Mouse (Mus musculus): Measurements from ENCODE around the gene Ppara. TPM values are rescaled to one million over a fixed set of nuclear protein-coding genes. Genes with fewer than 3 reads are reported as not detected.

Gene Ppara
- polyA plus RNA-seq, 1 experiment from 2014 or later, result 5.1 TPM

DNA sequence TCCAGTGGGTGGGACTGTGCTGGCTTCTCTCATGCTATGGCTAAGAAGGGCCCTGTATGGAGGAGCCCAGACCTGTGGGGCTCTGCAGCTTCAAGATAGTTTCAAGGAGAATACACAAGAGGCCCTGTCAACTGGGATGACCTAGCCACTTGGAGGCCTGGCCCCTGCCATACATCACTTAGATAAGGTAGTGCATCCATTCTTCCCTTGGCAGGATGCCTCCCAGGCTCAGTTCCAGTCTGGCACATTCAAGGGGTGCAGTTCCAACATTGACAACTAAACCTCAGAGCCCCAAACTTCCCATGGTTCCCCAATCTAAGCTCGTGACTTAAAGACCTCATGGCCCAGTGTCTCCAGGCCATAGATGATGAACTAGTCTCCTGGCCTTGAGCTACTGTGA, 40.4 kb upstream of the Ppara start:
- peaks cover 74% of the 10 kb centered on the region for H3K36me3 ChIP-seq (ENCODE audit: insufficient read depth, low read length)
- ATAC-seq (ENCODE audit: low FRiP score, low TSS enrichment), result no peak
- 100% methylated on average over 1 of the region's 1 CpGs for WGBS
- H3K9ac ChIP-seq (replicated peaks; ENCODE audit: low read length), result no peak overlapping the region
- H3K4me1 ChIP-seq (ENCODE audit: insufficient read depth, low read length), result no peaks in the 10 kb centered on the region
- H3K4me3 ChIP-seq (ENCODE audit: low read length), result no peak overlapping the region
- no peak overlapping the region for H3K27ac ChIP-seq (ENCODE audit: low read length)
- H3K27me3 ChIP-seq (ENCODE audit: insufficient read depth, low read length), result no peaks in the 10 kb centered on the region
- H3K4me2 ChIP-seq (replicated peaks; ENCODE audit: low read depth, low read length), result no peak overlapping the region
- H3K9me3 ChIP-seq (ENCODE audit: low read length), result no peaks in the 10 kb centered on the region

DNA sequence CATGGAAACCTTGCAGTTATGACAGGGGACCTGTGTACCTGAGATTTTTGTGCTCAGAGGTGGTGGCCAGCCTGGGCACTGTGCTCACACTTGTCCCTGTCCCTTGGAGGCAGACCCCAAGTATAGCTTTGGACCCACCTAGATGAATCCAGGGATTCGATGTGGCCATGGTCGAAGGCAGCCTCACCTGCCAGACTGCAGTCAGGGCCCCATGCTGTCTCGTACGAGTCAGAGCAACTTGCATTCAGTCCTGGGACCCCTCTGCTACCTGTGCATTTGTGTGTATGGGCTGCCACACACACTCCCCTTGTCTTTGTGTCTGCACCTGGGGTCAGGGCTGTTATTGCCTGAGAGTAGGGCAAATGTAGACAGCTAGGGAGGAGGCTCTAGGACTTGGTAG, 39.5 kb upstream of the Ppara start:
- 95% methylated on average over 4 of the region's 4 CpGs for WGBS
- ATAC-seq (ENCODE audit: low FRiP score, low TSS enrichment), result no peak
- Histone ChIP-seq H3K4me3 (ENCODE audit: low read length) (no peak overlapping the region), H3K27ac (ENCODE audit: low read length) (no peak overlapping the region), H3K9ac (replicated peaks; ENCODE audit: low read length) (no peak overlapping the region), H3K4me2 (replicated peaks; ENCODE audit: low read depth, low read length) (no peak overlapping the region), H3K4me1 (ENCODE audit: insufficient read depth, low read length) (no peaks in the 10 kb centered on the region), H3K27me3 (ENCODE audit: insufficient read depth, low read length) (no peaks in the 10 kb centered on the region), H3K36me3 (ENCODE audit: insufficient read depth, low read length) (peaks cover 74% of the 10 kb centered on the region), H3K9me3 (ENCODE audit: low read length) (no peaks in the 10 kb centered on the region)

DNA sequence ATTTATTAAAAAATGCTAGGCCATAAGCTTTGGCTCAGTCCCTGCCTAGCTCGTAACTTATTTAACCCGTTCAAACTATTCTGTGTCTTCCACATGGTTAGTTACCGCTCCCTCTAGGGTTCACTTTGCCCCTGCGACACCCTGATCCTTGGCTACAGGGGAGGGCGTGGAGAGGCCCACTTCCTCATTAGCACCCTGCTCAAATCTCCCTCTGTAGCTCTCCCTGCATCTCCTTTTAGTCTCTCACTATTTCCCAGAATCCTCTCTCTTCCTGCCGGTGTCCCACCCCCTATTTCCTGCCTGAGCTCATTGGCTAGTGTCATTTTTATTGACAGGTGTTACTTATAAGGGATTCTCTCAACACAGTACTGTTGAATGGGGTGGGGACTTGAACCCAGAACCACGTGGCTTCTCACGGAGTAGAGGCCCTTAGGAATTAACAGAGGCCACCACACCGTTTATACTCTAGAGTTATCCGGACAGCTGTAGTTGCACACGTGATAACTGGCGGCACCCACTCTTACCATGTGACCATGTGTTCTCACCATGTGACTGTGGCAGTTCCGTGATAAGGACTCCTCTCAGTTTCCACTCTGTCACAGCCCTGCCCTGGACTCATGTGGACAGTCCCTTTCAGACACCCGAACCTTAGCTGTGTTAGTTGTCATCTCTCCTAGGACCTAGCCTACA, 36.3 kb upstream of the Ppara start:
- no peak for ATAC-seq (ENCODE audit: low FRiP score, low TSS enrichment)
- Histone ChIP-seq H3K4me1 (ENCODE audit: insufficient read depth, low read length) (peaks cover 20% of the 10 kb centered on the region), H3K9ac (replicated peaks; ENCODE audit: low read length) (no peak overlapping the region), H3K27ac (ENCODE audit: low read length) (no peak overlapping the region), H3K36me3 (ENCODE audit: insufficient read depth, low read length) (peaks cover 84% of the 10 kb centered on the region), H3K4me2 (replicated peaks; ENCODE audit: low read depth, low read length) (no peak overlapping the region), H3K4me3 (ENCODE audit: low read length) (no peak overlapping the region), H3K9me3 (ENCODE audit: low read length) (no peaks in the 10 kb centered on the region), H3K27me3 (ENCODE audit: insufficient read depth, low read length) (no peaks in the 10 kb centered on the region)
- WGBS, result 84% methylated on average over 14 of the region's 14 CpGs

DNA sequence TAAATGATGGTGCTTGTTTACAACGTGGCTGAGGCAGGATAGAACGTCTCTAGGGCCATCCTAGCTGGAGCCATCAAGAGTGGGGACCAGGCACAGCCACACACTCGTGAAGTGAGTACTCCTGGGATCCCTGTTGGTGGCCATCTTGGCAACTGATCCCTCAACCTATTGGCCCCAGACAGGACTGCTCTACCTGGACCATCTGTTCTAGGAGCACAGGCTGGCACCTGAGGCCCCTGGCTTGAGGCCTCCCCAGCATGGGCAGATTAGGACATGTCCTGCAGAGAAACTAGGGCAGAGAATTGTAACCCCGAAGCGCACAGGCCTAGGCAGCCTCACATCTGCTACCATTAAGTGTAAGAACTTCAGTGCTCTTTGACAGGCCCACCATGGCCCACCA, 35.3 kb upstream of the Ppara start:
- WGBS, result 80% methylated on average over 5 of the region's 5 CpGs
- Histone ChIP-seq H3K27me3 (ENCODE audit: insufficient read depth, low read length) (no peaks in the 10 kb centered on the region), H3K27ac (ENCODE audit: low read length) (no peak overlapping the region), H3K4me3 (ENCODE audit: low read length) (no peak overlapping the region), H3K4me1 (ENCODE audit: insufficient read depth, low read length) (peaks cover 27% of the 10 kb centered on the region), H3K9me3 (ENCODE audit: low read length) (no peaks in the 10 kb centered on the region), H3K9ac (replicated peaks; ENCODE audit: low read length) (no peak overlapping the region), H3K4me2 (replicated peaks; ENCODE audit: low read depth, low read length) (no peak overlapping the region), H3K36me3 (ENCODE audit: insufficient read depth, low read length) (peaks cover 84% of the 10 kb centered on the region)
- no peak for ATAC-seq (ENCODE audit: low FRiP score, low TSS enrichment)

DNA sequence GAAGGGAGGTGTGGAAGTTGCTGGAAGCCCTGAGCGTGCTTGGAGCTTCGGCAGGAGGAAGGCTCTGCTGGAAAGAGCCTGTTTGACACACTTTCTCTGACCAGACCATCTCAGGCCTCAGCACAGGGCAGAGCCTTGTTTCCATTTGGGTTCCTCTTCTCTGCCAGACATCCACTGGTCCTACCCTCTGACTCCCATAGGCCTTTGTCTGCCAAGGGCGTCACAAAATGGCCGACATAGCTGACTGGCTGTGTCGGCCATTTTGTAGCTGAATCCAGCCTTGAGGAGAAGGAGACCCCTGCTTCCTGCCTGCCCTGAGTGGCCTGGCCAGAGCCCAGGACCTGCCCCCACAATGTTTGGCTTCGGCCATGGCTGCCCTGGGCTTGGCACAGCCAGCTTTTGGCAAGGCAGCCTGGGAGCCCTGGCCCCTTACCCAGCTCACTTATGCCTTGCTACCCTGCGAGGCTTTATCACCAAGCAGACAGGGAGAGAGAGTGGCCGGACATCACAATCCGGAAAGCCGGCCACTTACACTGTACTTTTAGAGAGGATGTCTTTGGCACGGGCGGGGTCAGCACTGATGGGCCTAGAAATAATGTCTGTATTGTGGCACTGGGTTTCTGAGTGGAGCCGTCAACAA, 34.8 kb upstream of the Ppara start:
- no peak overlapping the region for H3K4me2 ChIP-seq (replicated peaks; ENCODE audit: low read depth, low read length)
- H3K36me3 ChIP-seq (ENCODE audit: insufficient read depth, low read length), result peaks cover 84% of the 10 kb centered on the region
- no peak for ATAC-seq (ENCODE audit: low FRiP score, low TSS enrichment)
- H3K4me1 ChIP-seq (ENCODE audit: insufficient read depth, low read length), result peaks cover 29% of the 10 kb centered on the region
- no peak overlapping the region for H3K4me3 ChIP-seq (ENCODE audit: low read length)
- no peaks in the 10 kb centered on the region for H3K9me3 ChIP-seq (ENCODE audit: low read length)
- no peak overlapping the region for H3K27ac ChIP-seq (ENCODE audit: low read length)
- 94% methylated on average over 13 of the region's 13 CpGs for WGBS
- H3K9ac ChIP-seq (replicated peaks; ENCODE audit: low read length), result no peak overlapping the region
- no peaks in the 10 kb centered on the region for H3K27me3 ChIP-seq (ENCODE audit: insufficient read depth, low read length)

DNA sequence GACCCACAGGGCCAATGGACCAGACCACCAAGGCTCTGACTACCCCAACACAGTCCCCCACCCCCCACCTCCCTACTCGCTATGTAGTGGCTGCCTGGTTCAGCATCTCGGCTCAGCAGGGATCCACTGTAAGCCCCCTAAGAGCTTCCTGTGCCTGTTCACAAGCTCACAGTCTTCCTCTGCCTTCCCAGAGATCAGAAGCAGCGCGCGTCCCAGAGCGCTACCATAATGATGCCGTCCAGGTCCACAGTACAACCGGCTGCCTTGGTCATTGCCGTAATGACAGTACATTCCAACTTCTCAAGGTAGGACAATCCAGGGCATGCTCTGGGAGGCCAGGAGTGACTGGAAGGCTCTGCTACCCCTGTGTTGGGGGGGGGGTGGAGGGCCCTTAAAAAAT, 34.1 kb upstream of the Ppara start:
- no peak overlapping the region for H3K4me2 ChIP-seq (replicated peaks; ENCODE audit: low read depth, low read length)
- 86% methylated on average over 9 of the region's 9 CpGs for WGBS

DNA sequence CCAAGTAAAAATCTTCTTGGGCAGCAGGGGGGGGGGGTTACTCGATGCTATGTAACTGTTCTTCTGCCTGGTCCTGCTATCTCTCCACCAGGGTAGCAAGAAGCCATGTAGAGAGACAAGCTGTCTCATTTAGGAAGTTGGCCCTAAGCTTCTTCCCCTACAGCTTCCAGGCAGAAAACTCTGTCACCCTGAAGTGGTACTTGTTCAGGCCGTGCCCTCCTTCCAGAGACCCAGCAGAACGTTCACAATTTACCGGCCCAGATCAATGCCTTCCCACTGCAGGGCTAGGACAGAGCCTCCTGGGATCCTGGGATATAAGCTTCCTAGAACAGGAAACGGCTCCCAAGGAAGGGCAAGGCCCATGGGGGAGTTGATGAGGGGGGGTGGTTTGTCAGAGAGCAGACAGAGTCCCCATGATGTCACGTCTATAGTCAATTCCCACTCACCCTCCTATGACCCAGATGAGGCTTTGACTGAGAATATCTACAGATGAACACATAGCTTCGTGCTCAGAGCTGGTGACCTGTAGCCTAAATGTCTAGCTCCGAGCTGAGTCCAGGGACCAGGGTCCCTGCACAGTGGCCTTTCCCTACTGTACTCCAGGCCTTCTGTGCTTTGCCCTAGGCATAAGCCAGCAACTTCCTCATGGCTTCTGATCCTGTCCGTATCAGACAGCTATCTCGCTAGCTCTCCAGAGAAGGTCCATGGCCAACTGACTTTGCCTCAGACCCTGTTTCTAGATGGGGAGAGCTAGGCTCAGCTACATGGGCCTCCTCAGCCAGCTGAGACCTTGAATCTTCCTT, 33.5 kb upstream of the Ppara start:
- Histone ChIP-seq H3K9me3 (ENCODE audit: low read length) (no peaks in the 10 kb centered on the region), H3K9ac (replicated peaks; ENCODE audit: low read length) (no peak overlapping the region), H3K27me3 (ENCODE audit: insufficient read depth, low read length) (no peaks in the 10 kb centered on the region), H3K4me1 (ENCODE audit: insufficient read depth, low read length) (peaks cover 39% of the 10 kb centered on the region), H3K27ac (ENCODE audit: low read length) (peak overlapping the region; percentile 27; the same call in 1 of the 2 replicates), H3K36me3 (ENCODE audit: insufficient read depth, low read length) (peaks cover 80% of the 10 kb centered on the region), H3K4me2 (replicated peaks; ENCODE audit: low read depth, low read length) (no peak overlapping the region), H3K4me3 (ENCODE audit: low read length) (no peak overlapping the region)
- 70% methylated on average over 10 of the region's 10 CpGs for WGBS
- ATAC-seq (ENCODE audit: low FRiP score, low TSS enrichment), result no peak

More for the DNA sequence above, 34.1 kb upstream of the Ppara start:
- H3K36me3 ChIP-seq (ENCODE audit: insufficient read depth, low read length), result peaks cover 82% of the 10 kb centered on the region
- H3K27ac ChIP-seq (ENCODE audit: low read length), result no peak overlapping the region
- H3K27me3 ChIP-seq (ENCODE audit: insufficient read depth, low read length), result no peaks in the 10 kb centered on the region
- no peak overlapping the region for H3K4me3 ChIP-seq (ENCODE audit: low read length)
- ATAC-seq (ENCODE audit: low FRiP score, low TSS enrichment), result no peak
- no peaks in the 10 kb centered on the region for H3K9me3 ChIP-seq (ENCODE audit: low read length)
- H3K9ac ChIP-seq (replicated peaks; ENCODE audit: low read length), result no peak overlapping the region
- H3K4me1 ChIP-seq (ENCODE audit: insufficient read depth, low read length), result peaks cover 36% of the 10 kb centered on the region

DNA sequence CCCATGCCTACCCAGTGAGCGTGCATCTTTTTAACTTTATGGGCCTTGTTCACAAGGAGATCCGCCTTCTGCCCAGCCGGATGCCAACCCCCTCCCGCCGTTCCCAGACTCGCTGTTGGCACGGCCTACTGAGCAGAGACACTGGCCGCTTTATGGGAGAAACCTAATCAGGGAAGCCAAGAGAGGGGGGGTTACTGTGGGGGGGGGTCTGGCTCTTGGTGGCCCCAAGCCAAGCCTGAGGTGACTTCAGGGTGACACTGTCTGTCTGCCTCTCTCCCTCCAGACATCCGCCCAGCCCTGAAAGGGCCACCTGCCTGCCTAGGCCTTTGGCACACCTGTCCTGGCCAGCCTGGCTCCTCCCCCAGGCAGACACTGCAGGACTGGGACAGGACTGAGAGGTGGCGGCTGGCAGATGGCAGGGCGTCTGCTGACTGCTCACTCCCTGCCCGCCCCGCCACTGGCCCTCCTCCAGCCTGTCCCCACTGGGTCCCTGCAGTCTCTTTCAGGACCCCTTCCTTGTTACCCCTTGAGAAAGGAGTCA, 32.3 kb upstream of the Ppara start:
- peak; percentile 55 for ATAC-seq (ENCODE audit: low FRiP score, low TSS enrichment)
- Histone ChIP-seq H3K9ac (replicated peaks; ENCODE audit: low read length) (no peak overlapping the region), H3K27me3 (ENCODE audit: insufficient read depth, low read length) (no peaks in the 10 kb centered on the region), H3K9me3 (ENCODE audit: low read length) (no peaks in the 10 kb centered on the region), H3K4me3 (ENCODE audit: low read length) (no peak overlapping the region), H3K27ac (ENCODE audit: low read length) (peak overlapping the region; percentile 27), H3K4me2 (replicated peaks; ENCODE audit: low read depth, low read length) (no peak overlapping the region), H3K4me1 (ENCODE audit: insufficient read depth, low read length) (peaks cover 39% of the 10 kb centered on the region), H3K36me3 (ENCODE audit: insufficient read depth, low read length) (peaks cover 80% of the 10 kb centered on the region)
- WGBS, result 47% methylated on average over 13 of the region's 13 CpGs

DNA sequence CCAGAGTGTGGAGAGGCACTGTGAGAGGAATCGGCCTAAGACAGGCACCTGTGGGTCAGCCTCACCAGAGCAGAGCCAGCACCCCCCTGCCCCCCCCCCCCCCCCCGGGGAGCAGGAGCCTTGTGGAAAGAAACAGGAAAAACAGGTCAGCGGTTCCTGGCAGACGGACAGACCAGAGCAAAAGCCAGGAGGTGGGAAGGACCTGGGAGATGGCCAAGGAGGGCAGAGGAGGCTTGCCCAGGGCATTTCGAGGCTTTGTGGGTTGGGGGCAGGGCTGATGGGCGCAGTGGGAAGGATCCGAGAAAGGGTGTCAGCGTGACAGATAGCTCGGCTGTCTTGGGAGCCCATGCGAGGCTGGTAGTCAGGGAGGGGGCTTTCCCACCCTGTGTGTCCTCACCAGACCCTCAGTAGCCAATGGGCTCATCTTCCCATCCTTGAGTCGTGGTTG, 31.6 kb upstream of the Ppara start:
- 53% methylated on average over 11 of the region's 11 CpGs for WGBS
- Histone ChIP-seq H3K9ac (replicated peaks; ENCODE audit: low read length) (no peak overlapping the region), H3K27ac (ENCODE audit: low read length) (peak overlapping the region; percentile 27; the same call in 1 of the 2 replicates), H3K4me3 (ENCODE audit: low read length) (no peak overlapping the region), H3K4me1 (ENCODE audit: insufficient read depth, low read length) (peaks cover 39% of the 10 kb centered on the region), H3K27me3 (ENCODE audit: insufficient read depth, low read length) (no peaks in the 10 kb centered on the region), H3K4me2 (replicated peaks; ENCODE audit: low read depth, low read length) (no peak overlapping the region), H3K36me3 (ENCODE audit: insufficient read depth, low read length) (peaks cover 79% of the 10 kb centered on the region), H3K9me3 (ENCODE audit: low read length) (no peaks in the 10 kb centered on the region)
- ATAC-seq (ENCODE audit: low FRiP score, low TSS enrichment), result no peak

All from kidney, embryonic 16.5 days (tissue).